Mouse (Mus musculus): ENCODE results near the gene Ppp1r14d. TPM values are rescaled to one million over a fixed set of nuclear protein-coding genes. Genes with fewer than 3 reads are reported as not detected.

Ppp1r14d gene
- total RNA-seq, 1 experiment: 1.6 TPM

DNA sequence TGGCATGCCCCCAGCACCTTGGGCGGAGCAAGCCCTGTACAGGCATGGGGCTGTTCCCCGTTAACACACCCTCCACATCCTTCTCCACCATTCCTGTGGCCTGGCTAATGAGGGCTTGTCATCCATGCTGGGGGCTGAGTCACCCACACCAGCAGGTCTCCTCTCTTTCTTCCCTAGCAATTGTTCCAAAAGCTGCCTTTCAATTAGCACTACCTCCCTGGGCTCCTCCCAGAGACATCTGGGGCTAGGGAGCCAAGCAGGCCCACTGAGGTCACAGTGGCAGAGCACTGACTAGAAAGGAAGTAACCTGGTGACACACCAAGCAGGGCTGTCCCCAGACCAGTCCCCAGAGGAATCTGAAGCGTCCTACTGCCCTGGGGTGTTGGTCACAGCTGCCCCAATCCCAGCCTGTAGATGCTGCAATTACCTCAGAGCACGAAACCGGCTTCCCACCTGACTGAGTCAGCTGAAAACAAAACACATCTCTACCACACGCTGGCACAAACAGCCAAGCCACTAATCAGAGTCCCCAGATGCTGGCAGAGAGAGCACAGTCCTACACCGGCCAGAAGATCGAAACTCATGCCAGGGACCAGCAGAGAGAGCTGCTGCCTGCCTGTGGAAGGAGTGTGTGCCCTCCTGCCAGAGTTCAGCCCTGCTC, 55.6 kb downstream of the Ppp1r14d start, which contains the start of gene Gm14137:
Gene Gm14137 (plus strand): TSS at position 519 of the 661 bp plus-strand sequence.
- H3K36me3 ChIP-seq (ENCODE audit: control insufficient read depth, insufficient read depth, low read length, poor library complexity, severe bottlenecking): no peaks in the 10 kb centered on the region

DNA sequence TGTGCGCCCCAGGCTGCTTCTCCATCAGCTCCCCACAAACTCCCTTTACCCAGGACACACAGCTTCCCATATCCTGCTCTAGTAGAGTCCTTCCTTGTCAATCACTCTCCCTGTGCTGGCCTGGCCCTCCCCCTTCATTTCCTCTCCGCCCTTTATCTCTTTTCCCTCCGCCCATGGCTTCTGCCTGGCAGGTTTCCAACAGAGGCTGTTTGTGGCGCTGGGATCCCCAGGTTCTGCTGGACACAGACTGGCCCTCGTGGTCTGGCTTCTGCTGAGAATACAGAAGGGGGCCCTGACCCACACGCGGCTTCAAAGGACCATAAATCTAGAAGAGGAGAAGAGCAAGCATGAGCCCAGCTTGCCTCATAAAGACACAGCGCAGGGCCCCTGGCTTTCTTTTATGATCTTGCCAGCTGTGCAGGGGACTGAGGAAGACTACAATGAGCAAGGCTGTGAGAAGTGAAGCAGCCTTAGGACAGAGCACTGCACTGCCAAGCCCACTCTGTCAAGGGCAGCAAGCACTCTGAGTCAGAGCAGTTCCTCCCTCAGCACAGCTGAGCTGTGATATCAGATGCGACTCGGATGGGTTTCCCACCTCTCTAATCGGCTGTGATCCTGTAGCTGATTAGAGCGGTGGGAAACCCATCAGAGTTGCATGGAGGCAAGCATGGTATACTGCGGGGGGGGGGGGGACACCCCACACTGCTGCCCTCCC, 56.7 kb downstream of the Ppp1r14d start:
- H3K36me3 ChIP-seq (ENCODE audit: control insufficient read depth, insufficient read depth, low read length, poor library complexity, severe bottlenecking): no peaks in the 10 kb centered on the region
- H3K9me3 ChIP-seq (ENCODE audit: control insufficient read depth, insufficient read depth, low read depth, low read length): no peaks in the 10 kb centered on the region
- in situ Hi-C loops (cut with MboI; ENCODE audit: low sequenced_read_pairs in 2 of 2, unreplicated experiment in 2 of 2): no loop called here
- peaks cover 0 to 2% of the 10 kb centered on the region in 2 experiments; a peak in 1 of 4 replicates for H3K4me1 ChIP-seq (ENCODE audit: control insufficient read depth in 2 of 2, insufficient read depth in 2 of 2, low read length in 2 of 2, poor library complexity in 1 of 2)
- H3K9ac ChIP-seq (ENCODE audit: insufficient read depth, low read depth, low read length, poor library complexity, severe bottlenecking): no peak overlapping the region
- no peak overlapping the region for H3K4me3 ChIP-seq (ENCODE audit: insufficient read depth in 1 of 2, low read depth in 1 of 2, low read length in 2 of 2, poor library complexity in 1 of 2, severe bottlenecking in 1 of 2)
- DNase-seq (ENCODE audit: low read depth, low spot score): no peak
- TF ChIP-seq MAFK (IDR thresholded peaks at IDR 0.05; ENCODE audit: insufficient read depth, low read depth, low read length) (no peak), ZNF384 (IDR thresholded peaks at IDR 0.05; ENCODE audit: low read depth, low read length) (no peak), CHD2 (IDR thresholded peaks at IDR 0.05; ENCODE audit: low read depth, low read length) (no peak)
- no peak overlapping the region for H3K27ac ChIP-seq (ENCODE audit: insufficient read depth, low read depth, low read length, poor library complexity, severe bottlenecking)

More for the DNA sequence above, 55.6 kb downstream of the Ppp1r14d start, which contains the start of gene Gm14137:
- H3K27ac ChIP-seq (ENCODE audit: insufficient read depth, low read depth, low read length, poor library complexity, severe bottlenecking): no peak within 1 kb of the TSS
- TF ChIP-seq ZC3H11A (IDR thresholded peaks at IDR 0.05; ENCODE audit: borderline replicate concordance, low read depth, low read length): no peak
- TF ChIP-seq CHD2 (IDR thresholded peaks at IDR 0.05; ENCODE audit: low read depth, low read length): no peak
- TF ChIP-seq MAFK (IDR thresholded peaks at IDR 0.05; ENCODE audit: insufficient read depth, low read depth, low read length): no peak
- TF ChIP-seq ZNF384 (IDR thresholded peaks at IDR 0.05; ENCODE audit: low read depth, low read length): no peak
- TF ChIP-seq HCFC1 (IDR thresholded peaks at IDR 0.05; ENCODE audit: borderline replicate concordance, insufficient read depth, low read length): no peak
- in situ Hi-C loops (cut with MboI; ENCODE audit: low sequenced_read_pairs in 2 of 2, unreplicated experiment in 2 of 2): no loop called here
- H3K4me1 ChIP-seq (ENCODE audit: control insufficient read depth in 2 of 2, insufficient read depth in 2 of 2, low read length in 2 of 2, poor library complexity in 1 of 2): peaks cover 0 to 2% of the 10 kb centered on the region in 2 experiments; a peak in 1 of 4 replicates
- no peak for DNase-seq (ENCODE audit: low read depth, low spot score)
- no peak within 1 kb of the TSS for H3K9ac ChIP-seq (ENCODE audit: insufficient read depth, low read depth, low read length, poor library complexity, severe bottlenecking)
- H3K4me3 ChIP-seq (ENCODE audit: insufficient read depth in 1 of 2, low read depth in 1 of 2, low read length in 2 of 2, poor library complexity in 1 of 2, severe bottlenecking in 1 of 2): no peak within 1 kb of the TSS
- no peaks in the 10 kb centered on the region for H3K9me3 ChIP-seq (ENCODE audit: control insufficient read depth, insufficient read depth, low read depth, low read length)

GRCm38 (mm10) chr2:119172446-119172845, 57.3 kb downstream of the Ppp1r14d start:
- in situ Hi-C loops (cut with MboI; ENCODE audit: low sequenced_read_pairs in 2 of 2, unreplicated experiment in 2 of 2): no loop called here

GRCm38 (mm10) chr2:119171574-119171973, 58.1 kb downstream of the Ppp1r14d start:
- peaks cover 0 to 5% of the 10 kb centered on the region in 2 experiments; a peak in 1 of 4 replicates for H3K4me1 ChIP-seq (ENCODE audit: control insufficient read depth in 2 of 2, insufficient read depth in 2 of 2, low read length in 2 of 2, poor library complexity in 1 of 2)
- in situ Hi-C loops (cut with MboI; ENCODE audit: low sequenced_read_pairs in 2 of 2, unreplicated experiment in 2 of 2): no loop called here

More at GRCm38 (mm10) chr2:119172446-119172845, 57.3 kb downstream of the Ppp1r14d start:
- no peak for TF ChIP-seq CHD2 (IDR thresholded peaks at IDR 0.05; ENCODE audit: low read depth, low read length)
- TF ChIP-seq HCFC1 (IDR thresholded peaks at IDR 0.05; ENCODE audit: borderline replicate concordance, insufficient read depth, low read length): no peak
- TF ChIP-seq ZNF384 (IDR thresholded peaks at IDR 0.05; ENCODE audit: low read depth, low read length): no peak
- TF ChIP-seq MAFK (IDR thresholded peaks at IDR 0.05; ENCODE audit: insufficient read depth, low read depth, low read length): no peak
- no peak for TF ChIP-seq ZC3H11A (IDR thresholded peaks at IDR 0.05; ENCODE audit: borderline replicate concordance, low read depth, low read length)
- Histone ChIP-seq H3K9me3 (ENCODE audit: control insufficient read depth, insufficient read depth, low read depth, low read length) (no peaks in the 10 kb centered on the region), H3K27ac (ENCODE audit: insufficient read depth, low read depth, low read length, poor library complexity, severe bottlenecking) (no peak overlapping the region), H3K9ac (ENCODE audit: insufficient read depth, low read depth, low read length, poor library complexity, severe bottlenecking) (no peak overlapping the region), H3K36me3 (ENCODE audit: control insufficient read depth, insufficient read depth, low read length, poor library complexity, severe bottlenecking) (no peaks in the 10 kb centered on the region), H3K4me1 (ENCODE audit: control insufficient read depth in 2 of 2, insufficient read depth in 2 of 2, low read length in 2 of 2, poor library complexity in 1 of 2) (peaks cover 0 to 2% of the 10 kb centered on the region in 2 experiments; a peak in 1 of 4 replicates), H3K4me3 (ENCODE audit: insufficient read depth in 1 of 2, low read depth in 1 of 2, low read length in 2 of 2, poor library complexity in 1 of 2, severe bottlenecking in 1 of 2) (no peak overlapping the region)
- no peak for DNase-seq (ENCODE audit: low read depth, low spot score)

More at GRCm38 (mm10) chr2:119171574-119171973, 58.1 kb downstream of the Ppp1r14d start:
- no peak overlapping the region for H3K9ac ChIP-seq (ENCODE audit: insufficient read depth, low read depth, low read length, poor library complexity, severe bottlenecking)
- DNase-seq (ENCODE audit: low read depth, low spot score): no peak
- H3K4me3 ChIP-seq (ENCODE audit: insufficient read depth in 1 of 2, low read depth in 1 of 2, low read length in 2 of 2, poor library complexity in 1 of 2, severe bottlenecking in 1 of 2): no peak overlapping the region
- H3K36me3 ChIP-seq (ENCODE audit: control insufficient read depth, insufficient read depth, low read length, poor library complexity, severe bottlenecking): no peaks in the 10 kb centered on the region
- TF ChIP-seq ZC3H11A (IDR thresholded peaks at IDR 0.05; ENCODE audit: borderline replicate concordance, low read depth, low read length) (no peak), HCFC1 (IDR thresholded peaks at IDR 0.05; ENCODE audit: borderline replicate concordance, insufficient read depth, low read length) (no peak), CHD2 (IDR thresholded peaks at IDR 0.05; ENCODE audit: low read depth, low read length) (no peak), MAFK (IDR thresholded peaks at IDR 0.05; ENCODE audit: insufficient read depth, low read depth, low read length) (no peak), ZNF384 (IDR thresholded peaks at IDR 0.05; ENCODE audit: low read depth, low read length) (no peak)
- no peak overlapping the region for H3K27ac ChIP-seq (ENCODE audit: insufficient read depth, low read depth, low read length, poor library complexity, severe bottlenecking)
- H3K9me3 ChIP-seq (ENCODE audit: control insufficient read depth, insufficient read depth, low read depth, low read length): no peaks in the 10 kb centered on the region
